In genomic region chr17:34034064-34034463, GRCm38 (mm10) we compare ENCODE assay signal across 1 mouse cellular context.
TF ChIP-seq lines count a peak whose summit lies in the region.

No protein-coding gene starts in this region.

TF ChIP-seq in CH12.LX, 34 proteins besides CTCF, POLR2A, EP300 and RAD21 (continued from another document):
- peak; percentile 50; the same call in 1 of the 2 replicates for TF ChIP-seq NELFE (IDR thresholded peaks at IDR 0.05; ENCODE audit: low read depth, low read length)
- TF ChIP-seq JUND (conservative IDR thresholded peaks at IDR 0.05; ENCODE audit: low read depth, low read length), result no peak
